In genomic region chr14:110238800-110239199, GRCm38 (mm10) we compare ENCODE assay signal across 21 mouse cellular contexts.
DNase-seq lines count a peak whose midpoint lies in the region; ATAC-seq lines count a peak whose summit lies in the region.
"Had no signal": no experiment of that assay in that cellular context is flagged by ENCODE, and none has a peak within 500 bp of the region (broad histone marks: within the 10 kb centered on the region; RNA-seq: fewer than 3 reads in every experiment).

No protein-coding gene starts in this region.

- peak; percentile 3 for DNase-seq in embryo, embryonic 11 days
- no peak for DNase-seq in embryo, embryonic 9.5 days (ENCODE audit: extremely low spot score)
- DNase-seq in neural tube, embryonic 11.5 days (ENCODE audit: low spot score) = no peak
- peak; percentile 23 for DNase-seq in mesoderm, embryonic 11.5 days (ENCODE audit: low read depth, low spot score)
- DNase-seq in thymus, postnatal 0 days (ENCODE audit: low spot score) = no peak
- DNase-seq in ovary, postnatal 36 days (ENCODE audit: low spot score) = no peak
- DNase-seq: adrenal gland, adult 8-10 months; adrenal gland, postnatal 36 days; cerebellum, adult 2 months; cerebellum, postnatal 10 days; gastrocnemius, adult 2 months; gastrocnemius, postnatal 36 days; heart, adult 11 months; heart, postnatal 36 days had no signal

- H3K36me3 ChIP-seq in neural tube, embryonic 11.5 days (ENCODE audit: control insufficient read depth, insufficient read depth, low read length) = no peaks in the 10 kb centered on the region
- H3K36me3 ChIP-seq in neural tube, embryonic 15.5 days = no peaks in the 10 kb centered on the region
- H3K36me3 ChIP-seq: embryonic facial prominence, embryonic 10.5 days; forebrain, embryonic 10.5 days; heart, embryonic 13.5 days had no signal

- peak; percentile 48 for ATAC-seq in neural tube, embryonic 11.5 days (ENCODE audit: insufficient read depth, low FRiP score, low TSS enrichment)
- ATAC-seq in neural tube, embryonic 15.5 days (ENCODE audit: low FRiP score) = no peak
- ATAC-seq: forebrain, embryonic 14.5 days; Patski had no signal

- no peak overlapping the region for H3K4me3 ChIP-seq in neural tube, embryonic 11.5 days (ENCODE audit: low read depth, low read length)
- H3K4me3 ChIP-seq in neural tube, embryonic 15.5 days (replicated peaks) = no peak overlapping the region
- H3K4me3 ChIP-seq: embryonic facial prominence, embryonic 10.5 days; forebrain, embryonic 10.5 days; gastrocnemius, adult 2 months; heart, embryonic 13.5 days had no signal

- no peak overlapping the region for H3K9ac ChIP-seq in neural tube, embryonic 11.5 days (ENCODE audit: low read length)
- H3K9ac ChIP-seq in neural tube, embryonic 15.5 days (replicated peaks) = no peak overlapping the region
- H3K9ac ChIP-seq: heart, embryonic 13.5 days; hindbrain, embryonic 14.5 days had no signal

- H3K4me2 ChIP-seq in neural tube, embryonic 11.5 days (ENCODE audit: low read depth) = no peak overlapping the region
- H3K4me2 ChIP-seq in neural tube, embryonic 15.5 days = no peak overlapping the region
- H3K4me2 ChIP-seq: heart, embryonic 13.5 days; hindbrain, embryonic 14.5 days had no signal

- 59% methylated on average over 2 of the region's 2 CpGs for WGBS in neural tube, embryonic 11.5 days
- WGBS in neural tube, embryonic 15.5 days = 44% methylated on average over 2 of the region's 2 CpGs

- no peaks in the 10 kb centered on the region for H3K9me3 ChIP-seq in neural tube, embryonic 11.5 days (ENCODE audit: control insufficient read depth, low read length)
- H3K9me3 ChIP-seq in neural tube, embryonic 15.5 days (replicated peaks) = no peaks in the 10 kb centered on the region
- H3K9me3 ChIP-seq: embryonic facial prominence, embryonic 10.5 days; forebrain, embryonic 10.5 days; heart, embryonic 13.5 days had no signal

- no peaks in the 10 kb centered on the region for H3K4me1 ChIP-seq in neural tube, embryonic 11.5 days (ENCODE audit: control insufficient read depth, insufficient read depth, low read length)
- no peaks in the 10 kb centered on the region for H3K4me1 ChIP-seq in neural tube, embryonic 15.5 days
- H3K4me1 ChIP-seq: forebrain, embryonic 10.5 days; heart, embryonic 13.5 days had no signal

- H3K27ac ChIP-seq in neural tube, embryonic 11.5 days (ENCODE audit: low read depth, low read length) = no peak overlapping the region
- no peak overlapping the region for H3K27ac ChIP-seq in neural tube, embryonic 15.5 days (replicated peaks)
- H3K27ac ChIP-seq: embryonic facial prominence, embryonic 10.5 days; forebrain, embryonic 10.5 days; gastrocnemius, adult 2 months; heart, embryonic 13.5 days; hindbrain, embryonic 14.5 days had no signal

- no peaks in the 10 kb centered on the region for H3K27me3 ChIP-seq in neural tube, embryonic 11.5 days (ENCODE audit: control insufficient read depth, insufficient read depth, low read length)
- H3K27me3 ChIP-seq in neural tube, embryonic 15.5 days (replicated peaks) = no peaks in the 10 kb centered on the region
- H3K27me3 ChIP-seq: heart, embryonic 13.5 days; Patski had no signal

Comparison
In these comparisons a context has a peak if more than half of its experiments do, and no peak if none do; other contexts are left out.
1. DNase-seq: peak in embryo, embryonic 11 days (single experiment) and mesoderm, embryonic 11.5 days (single experiment); none in embryo, embryonic 9.5 days (single experiment), neural tube, embryonic 11.5 days (single experiment), thymus, postnatal 0 days (single experiment) and ovary, postnatal 36 days (single experiment).